Mouse (Mus musculus): Measurements from ENCODE around the gene Vps33b.

DNA sequence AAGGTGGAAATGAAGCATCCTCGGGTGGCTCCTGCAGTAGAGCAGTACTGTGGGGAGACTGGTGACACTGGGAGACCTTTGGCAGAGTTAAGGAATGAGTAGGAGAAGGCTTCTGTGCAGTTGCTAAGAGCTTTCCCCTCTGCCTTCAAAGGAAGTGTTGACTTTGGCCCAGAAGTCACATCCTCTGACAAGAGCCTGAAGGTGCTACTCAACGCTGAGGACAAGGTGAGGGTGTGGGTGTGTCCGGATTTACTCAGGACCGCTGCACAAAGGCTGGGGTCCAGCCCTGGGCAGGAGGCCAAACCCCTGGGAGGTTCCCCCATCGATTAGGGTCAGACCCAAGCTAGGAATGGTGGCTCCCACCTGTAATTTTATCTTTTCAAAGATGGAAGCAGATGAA, 14.9 kb downstream of the Vps33b start:
- TF ChIP-seq EP300 (IDR thresholded peaks at IDR 0.05) (no peak), CTCF (IDR thresholded peaks at IDR 0.05) (no peak)
